Mouse (Mus musculus) hindbrain, embryonic 10.5 days (tissue): ENCODE measurements at regions not wholly inside any gene's neighbourhood (a gene's known extent, or its start where the extent isn't known, plus 50 kb on each side); places are given as distances from the start of the nearest gene placed in this dataset.

Experiments
- DNase-seq: peaks from one replicate; pipeline ENCODE4 v3.0.0-alpha.2; 2017; ENCODE audit warnings: low spot score
- H3K27ac ChIP-seq: fragments of 300-500 bp; sonication (generic); 2 replicates; pipeline ENCODE4 v1.5.1; 2016; ENCODE audit warnings: mild to moderate bottlenecking, moderate library complexity
- H3K27me3 ChIP-seq: fragments of 300-500 bp; sonication (generic); 2 replicates; pipeline ENCODE4 v1.6.1; 2016; ENCODE audit warnings: mild to moderate bottlenecking; ENCODE audit not compliant: poor library complexity, insufficient read depth, severe bottlenecking
- H3K36me3 ChIP-seq: fragments of 300-500 bp; sonication (generic); 2 replicates; pipeline ENCODE4 v1.6.1; 2016; ENCODE audit warnings: mild to moderate bottlenecking, moderate library complexity
- H3K4me1 ChIP-seq: fragments of 300-500 bp; sonication (generic); replicated peaks from 2 replicates; pipeline ENCODE4 v1.6.1; 2016; ENCODE audit warnings: mild to moderate bottlenecking
- H3K4me3 ChIP-seq: fragments of 300-500 bp; sonication (generic); 2 replicates; pipeline ENCODE4 v1.5.1; 2016; ENCODE audit warnings: mild to moderate bottlenecking, moderate library complexity
- H3K9me3 ChIP-seq: fragments of 300-500 bp; sonication (generic); 2 replicates; pipeline ENCODE4 v1.6.1; 2016; ENCODE audit warnings: mild to moderate bottlenecking, moderate library complexity
- WGBS: fragments of 180-500 bp; shearing (Covaris S2); methylation state at CpG from one replicate; pipeline ENCODE4 v1.1.7; 2016; 5-methylcytosine and 5-hydroxymethylcytosine counted together

GRCm38 (mm10) chr3:157477731-157478130 lies 56.2 kb upstream of the Zranb2 start:
- H3K9me3 ChIP-seq = no peaks in the 10 kb centered on the region
- 67% methylated on average over 2 of the region's 2 CpGs for WGBS
- no peak overlapping the region for H3K27ac ChIP-seq
- H3K36me3 ChIP-seq = no peaks in the 10 kb centered on the region
- no peaks in the 10 kb centered on the region for H3K27me3 ChIP-seq
- H3K4me3 ChIP-seq = no peak overlapping the region
- no peak for DNase-seq
- 0 out of 2 replicates have a peak, but pooled peaks cover 6% of the 10 kb centered on the region for H3K4me1 ChIP-seq
